Mouse (Mus musculus) CH12.LX (cell line): ENCODE results near the gene Nelfb. TPM values are rescaled to one million over a fixed set of nuclear protein-coding genes. Genes with fewer than 3 reads are reported as not detected.
A peak's percentile ranks its signal among the peaks of the same experiment; 100 is the strongest.

Experiments
- DNase-seq: peaks from one replicate; pipeline ENCODE4 v3.0.0-alpha.2; 2013; ENCODE audit errors: extremely low read depth
- H3K27ac ChIP-seq: 2 replicates; pipeline ENCODE4 v1.5.1; 2012; ENCODE audit warnings: low read depth, mild to moderate bottlenecking, control low read depth, moderate library complexity; ENCODE audit not compliant: insufficient read depth
- H3K27me3 ChIP-seq: replicated peaks from 2 replicates; pipeline ENCODE3; 2012; ENCODE audit warnings: inconsistent platforms
- H3K36me3 ChIP-seq, 2 experiments: replicated peaks in 1 of 2; 2 replicates each; pipeline versions ENCODE3 to v1.6.1; 2012; ENCODE audit warnings: inconsistent platforms in 1 of 2, low read length in 1 of 2, mild to moderate bottlenecking in 1 of 2, mixed read lengths in 1 of 2, moderate library complexity in 1 of 2; ENCODE audit not compliant: control insufficient read depth in 1 of 2, insufficient read depth in 1 of 2
- H3K4me1 ChIP-seq, 2 experiments: 2 replicates each; pipeline ENCODE4 v1.6.1; 2012; ENCODE audit warnings: inconsistent platforms in 1 of 2, moderate library complexity in 1 of 2; ENCODE audit not compliant: insufficient read depth in 2 of 2, control insufficient read depth in 1 of 2
- H3K4me2 ChIP-seq: 2 replicates; pipeline ENCODE4 v1.6.1; 2012; ENCODE audit warnings: low read depth, mild to moderate bottlenecking, control low read depth; ENCODE audit not compliant: poor library complexity, insufficient read depth, severe bottlenecking
- H3K4me3 ChIP-seq, 3 experiments: fragments of 150-350 bp in 1 of 3; sonication (generic) in 1 of 3; replicated peaks in 1 of 3; 2 replicates each; pipeline versions ENCODE3 to v1.5.1; 2011 to 2012; ENCODE audit warnings: low read depth in 2 of 3, low read length in 2 of 3, mild to moderate bottlenecking in 2 of 3, moderate library complexity in 2 of 3, control low read depth in 1 of 3, improper control_type of control experiment in 1 of 3, inconsistent platforms in 1 of 3, mixed read lengths in 1 of 3; ENCODE audit not compliant: poor library complexity in 1 of 3
- H3K79me2 ChIP-seq: replicated peaks from 2 replicates; pipeline ENCODE4 v1.6.1; 2012; ENCODE audit warnings: mild to moderate bottlenecking, moderate library complexity; ENCODE audit not compliant: control insufficient read depth, poor library complexity, insufficient read depth, severe bottlenecking; ENCODE audit errors: extremely low read depth
- H3K9ac ChIP-seq: 2 replicates; pipeline ENCODE4 v1.6.1; 2012; ENCODE audit warnings: low read depth, mild to moderate bottlenecking, control low read depth, moderate library complexity; ENCODE audit not compliant: insufficient read depth
- H3K9me3 ChIP-seq: replicated peaks from 2 replicates; pipeline ENCODE3; 2012; ENCODE audit warnings: low read length, inconsistent platforms, mixed read lengths
- BHLHE40 ChIP-seq: IDR thresholded peaks from 2 replicates; pipeline ENCODE4 v1.6.1; 2011; ENCODE audit warnings: mild to moderate bottlenecking, low read depth, low read length, improper control_type of control experiment
- CHD2 ChIP-seq: IDR thresholded peaks from 2 replicates; pipeline ENCODE4 v1.6.1; 2011; ENCODE audit warnings: low read length, improper control_type of control experiment
- E2F4 ChIP-seq: IDR thresholded peaks from 2 replicates; pipeline ENCODE4 v1.6.1; 2011; ENCODE audit warnings: low read depth, low read length, improper control_type of control experiment; ENCODE audit not compliant: insufficient replicate concordance
- ELF1 ChIP-seq: IDR thresholded peaks from 2 replicates; pipeline ENCODE4 v1.6.1; 2014; ENCODE audit warnings: low read depth, mild to moderate bottlenecking, inconsistent platforms, low read length, improper control_type of control experiment
- ETS1 ChIP-seq: conservative IDR thresholded peaks from 2 replicates; pipeline ENCODE4 v1.6.1; 2012; ENCODE audit warnings: low read depth, mild to moderate bottlenecking, inconsistent platforms, low read length, improper control_type of control experiment, moderate library complexity
- HCFC1 ChIP-seq: IDR thresholded peaks from 2 replicates; pipeline ENCODE4 v1.6.1; 2012; ENCODE audit warnings: low read depth, mild to moderate bottlenecking, inconsistent platforms, low read length, improper control_type of control experiment
- JUND ChIP-seq: conservative IDR thresholded peaks from 2 replicates; pipeline ENCODE4 v1.6.1; 2011; ENCODE audit warnings: low read depth, low read length, improper control_type of control experiment
- KAT2A ChIP-seq: IDR thresholded peaks from 2 replicates; pipeline ENCODE4 v1.6.1; 2012; ENCODE audit warnings: low read length, improper control_type of control experiment, inconsistent platforms; ENCODE audit not compliant: insufficient replicate concordance
- MAFK ChIP-seq: IDR thresholded peaks from 2 replicates; pipeline ENCODE4 v1.6.1; 2011; ENCODE audit warnings: low read length, improper control_type of control experiment; ENCODE audit not compliant: insufficient replicate concordance
- MAX ChIP-seq: IDR thresholded peaks from 2 replicates; pipeline ENCODE4 v1.6.1; 2011; ENCODE audit warnings: low read length, improper control_type of control experiment
- MAZ ChIP-seq: IDR thresholded peaks from 2 replicates; pipeline ENCODE4 v1.6.1; 2012; ENCODE audit warnings: low read depth, mild to moderate bottlenecking, inconsistent platforms, low read length, improper control_type of control experiment, moderate library complexity
- MXI1 ChIP-seq: IDR thresholded peaks from 2 replicates; pipeline ENCODE4 v1.6.1; 2011; ENCODE audit warnings: mild to moderate bottlenecking, low read depth, low read length, improper control_type of control experiment
- MYC ChIP-seq: IDR thresholded peaks from 2 replicates; pipeline ENCODE4 v1.6.1; 2011; ENCODE audit warnings: low read depth, mild to moderate bottlenecking, improper control_type of control experiment, low read length
- NELFE ChIP-seq: IDR thresholded peaks from 2 replicates; pipeline ENCODE4 v1.6.1; 2011; ENCODE audit warnings: low read depth, low read length, improper control_type of control experiment
- NRF1 ChIP-seq: IDR thresholded peaks from 2 replicates; pipeline ENCODE4 v1.6.1; 2014; ENCODE audit warnings: low read depth, mild to moderate bottlenecking, inconsistent platforms, low read length, improper control_type of control experiment, moderate library complexity
- POLR2A ChIP-seq: IDR thresholded peaks from 2 replicates; pipeline ENCODE4 v1.6.1; 2011; ENCODE audit warnings: low read depth, mild to moderate bottlenecking, improper control_type of control experiment, low read length
- RCOR1 ChIP-seq: conservative IDR thresholded peaks from 2 replicates; pipeline ENCODE4 v1.6.1; 2012; ENCODE audit warnings: low read depth, mild to moderate bottlenecking, inconsistent platforms, low read length, improper control_type of control experiment
- TBP ChIP-seq: conservative IDR thresholded peaks from 2 replicates; pipeline ENCODE4 v1.6.1; 2011; ENCODE audit warnings: low read depth, low read length, improper control_type of control experiment
- UBTF ChIP-seq: IDR thresholded peaks from 2 replicates; pipeline ENCODE4 v1.6.1; 2012; ENCODE audit warnings: low read depth, mild to moderate bottlenecking, inconsistent platforms, low read length, improper control_type of control experiment, moderate library complexity
- USF2 ChIP-seq: conservative IDR thresholded peaks from 2 replicates; pipeline ENCODE4 v1.6.1; 2011; ENCODE audit warnings: low read depth, low read length, improper control_type of control experiment
- ZKSCAN1 ChIP-seq: IDR thresholded peaks from 2 replicates; pipeline ENCODE4 v1.6.1; 2012; ENCODE audit warnings: low read depth, inconsistent platforms, low read length, improper control_type of control experiment, borderline replicate concordance
- ZMIZ1 ChIP-seq: IDR thresholded peaks from 2 replicates; pipeline ENCODE4 v1.6.1; 2012; ENCODE audit warnings: low read depth, mild to moderate bottlenecking, inconsistent platforms, low read length, improper control_type of control experiment
- ZNF384 ChIP-seq: IDR thresholded peaks from 2 replicates; pipeline ENCODE4 v1.6.1; 2012; ENCODE audit warnings: low read depth, low read length, improper control_type of control experiment, inconsistent platforms
- dilution Hi-C: fragments of 300-500 bp; cut with MboI; formaldehyde crosslinking; loops from 2 replicates; pipeline ENCODE4 v1.14.3; 2020; ENCODE audit warnings: low sequenced_read_pairs; ENCODE audit not compliant: extremely low pct_unique_long_range_greater_than_20kb, extremely low pct_ligation_motif_present
- in situ Hi-C: fragments of 300-500 bp; cut with MboI; formaldehyde crosslinking; loops from 3 replicates; pipeline ENCODE4 v1.14.3; 2019; ENCODE audit warnings: low sequenced_read_pairs, low pct_ligation_motif_present, low pct_unique_long_range_greater_than_20kb, mixed read lengths
- polyA plus RNA-seq: library from polyadenylated mRNA; unstranded; fragments of >175 nt; gene quantifications from 2 replicates; pipeline ENCODE4 v1.2.1, GENCODE M21; 2012; ENCODE audit warnings: low read depth; ENCODE audit not compliant: insufficient read length
- total RNA-seq, 2 experiments: library from RNA; depleted of rRNA; stranded (reverse); fragments of 300-350 nt in 1 of 2; fragments of >200 nt in 1 of 2; gene quantifications; 2 replicates each; pipeline ENCODE4 v1.2.3; 2012 to 2014

Gene Nelfb
- total and polyA plus RNA-seq, 3 experiments = 53.6 to 58.0 (median 57.0) TPM

DNA sequence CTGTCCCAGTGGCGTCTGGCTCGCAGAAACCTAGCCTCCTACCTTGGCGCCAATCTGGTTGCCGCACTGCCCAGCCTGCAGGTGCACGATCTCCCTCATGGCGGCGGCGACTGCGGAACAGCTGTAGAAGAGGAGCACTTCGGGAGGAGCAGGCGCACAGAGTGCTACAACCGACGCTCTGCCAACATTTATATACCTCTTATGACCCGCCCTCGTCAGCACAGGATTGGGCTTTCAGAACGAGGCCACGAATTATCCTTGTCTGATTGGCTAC is 13.1 kb upstream of the Nelfb start, which contains the start of gene Tubb4b (continued):
- TF ChIP-seq E2F4 (0 out of 2 replicates have a peak, but pooled peaks have one; percentile 23), KAT2A (0 out of 2 replicates have a peak, but pooled peaks have one; percentile 61), MYC (peak; percentile 77; the same call in 1 of the 2 replicates), HCFC1 (peak; percentile 52), POLR2A (peak; percentile 98), TBP (peak; percentile 98)
- TF ChIP-seq, all 38 proteins: peak for 17

DNA sequence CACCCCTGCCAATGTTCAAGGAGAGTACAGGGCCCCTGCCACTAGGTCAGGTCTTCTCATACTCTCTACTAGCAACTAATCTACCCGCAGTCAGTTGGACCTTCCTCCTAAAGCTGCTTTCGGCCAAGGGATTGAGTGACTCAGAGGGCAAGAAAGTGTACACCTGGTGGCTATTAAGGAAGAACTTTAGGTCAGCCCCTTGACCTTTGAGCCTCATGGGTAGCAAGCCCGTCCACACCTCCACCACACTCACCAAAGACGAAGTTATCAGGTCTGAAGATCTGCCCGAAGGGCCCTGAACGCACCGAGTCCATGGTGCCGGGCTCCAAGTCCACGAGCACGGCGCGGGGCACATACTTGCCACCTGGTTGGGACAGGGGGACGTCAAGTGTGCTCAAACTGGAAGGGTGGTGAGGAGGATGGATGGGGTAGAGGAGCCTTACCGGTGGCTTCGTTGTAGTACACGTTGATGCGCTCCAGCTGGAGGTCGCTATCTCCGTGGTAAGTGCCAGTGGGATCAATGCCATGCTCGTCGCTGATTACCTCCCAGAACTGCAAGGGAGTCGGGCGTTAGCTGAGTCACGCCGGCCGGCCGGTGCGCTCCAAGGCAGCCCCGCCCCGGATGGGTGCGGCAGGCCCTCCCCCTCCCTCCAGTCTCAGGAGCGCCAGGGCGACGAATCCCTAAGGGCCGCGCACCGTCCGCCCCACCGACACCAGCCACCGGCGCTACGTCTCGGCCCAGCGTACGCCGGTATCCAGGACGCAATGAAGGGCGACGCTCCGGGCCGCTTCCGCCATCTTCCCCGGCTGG is 12.6 kb upstream of the Nelfb start:
- Histone ChIP-seq H3K4me3 (peak overlapping the region; percentile 64 to 99 (median 82)), H3K27ac (peak overlapping the region; percentile 98), H3K4me2 (peak overlapping the region; percentile 53), H3K36me3 (peaks cover 22 to 26% of the 10 kb centered on the region in 2 experiments), H3K4me1 (peaks cover 13 to 31% of the 10 kb centered on the region in 2 experiments; a peak in 3 of 4 replicates), H3K9ac (peak overlapping the region; percentile 92), H3K27me3 (peaks cover under 1% of the 10 kb centered on the region), H3K79me2 (peaks cover 9% of the 10 kb centered on the region), H3K9me3 (no peaks in the 10 kb centered on the region)
- in situ Hi-C loops (no loop called here), dilution Hi-C loops (no loop called here)
- DNase-seq = peak; percentile 79
- TF ChIP-seq CHD2 (no peak), ZNF384 (no peak), ZKSCAN1 (no peak), RCOR1 (no peak), E2F4 (no peak), MAX (peak; percentile 41; the same call in 1 of the 2 replicates), NRF1 (no peak), ZMIZ1 (no peak), USF2 (no peak), MAFK (peak; percentile 45; the same call in 1 of the 2 replicates), MAZ (0 out of 2 replicates have a peak, but pooled peaks have one; percentile 41), ETS1 (no peak), TBP (no peak), NELFE (no peak), BHLHE40 (no peak), MYC (no peak), UBTF (peak; percentile 23; the same call in 1 of the 2 replicates), ELF1 (peak; percentile 34; the same call in 1 of the 2 replicates), JUND (no peak), MXI1 (peak; percentile 94)
